Mouse (Mus musculus) liver, adult (tissue): ENCODE results near the gene Sox6.
"Not testable (repeated sequence)": the region's sequence is repeated elsewhere in the genome, so short reads cannot be mapped to it uniquely, and the experiment has no call there.

Experiments
- GATA4 ChIP-seq: IDR thresholded peaks from 2 replicates; pipeline ENCODE4 v1.6.1; 2014; ENCODE audit warnings: mild to moderate bottlenecking, low read length; ENCODE audit not compliant: insufficient replicate concordance

The Sox6 gene

DNA sequence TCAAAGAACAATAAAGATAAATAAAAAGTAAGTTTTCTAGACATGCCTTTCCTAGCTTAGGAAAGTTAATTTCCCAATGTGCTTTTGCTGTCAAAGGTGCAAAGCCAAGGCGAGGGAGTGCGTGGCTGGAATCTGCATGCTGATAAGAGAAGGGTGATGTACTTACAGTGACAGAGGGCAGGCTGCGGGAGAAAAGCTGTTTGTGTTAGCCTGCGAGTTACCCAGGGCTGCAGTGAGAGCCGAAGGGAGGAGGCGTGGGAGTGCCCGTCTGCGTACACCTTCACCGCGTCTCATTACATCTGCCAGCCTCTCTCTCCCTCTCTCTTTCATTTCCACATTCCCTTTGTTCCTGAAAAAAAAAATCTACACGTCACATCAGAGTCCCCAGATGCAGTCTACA lies at the start of gene Sox6:
Gene Sox6 (minus strand): TSS at position 286 of the 400 bp plus-strand sequence.
- no peak for TF ChIP-seq GATA4

DNA sequence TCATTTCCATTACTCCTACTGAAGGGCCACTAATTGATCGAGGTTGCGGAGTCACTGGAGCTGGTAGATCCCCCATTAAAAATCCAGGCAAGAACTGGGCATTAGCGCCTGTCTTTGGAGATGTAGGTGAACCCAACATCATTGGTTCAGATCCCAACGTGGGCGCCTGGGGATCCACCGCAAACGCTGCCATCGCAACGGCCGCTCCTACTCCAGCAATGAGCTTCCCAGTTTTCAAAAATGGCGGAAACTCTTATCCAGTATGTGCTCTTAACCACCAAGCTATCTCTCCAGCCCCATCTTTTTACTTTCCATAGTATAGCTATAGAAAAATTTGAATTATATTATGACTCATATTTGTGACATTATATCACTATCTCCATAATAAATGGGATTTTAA lies 45.8 kb upstream of the Sox6 start, which contains the start of gene Gm4353:
Gene Gm4353 (minus strand): TSS at position 270 of the 400 bp plus-strand sequence.
- TF ChIP-seq GATA4, result not testable (repeated sequence)

DNA sequence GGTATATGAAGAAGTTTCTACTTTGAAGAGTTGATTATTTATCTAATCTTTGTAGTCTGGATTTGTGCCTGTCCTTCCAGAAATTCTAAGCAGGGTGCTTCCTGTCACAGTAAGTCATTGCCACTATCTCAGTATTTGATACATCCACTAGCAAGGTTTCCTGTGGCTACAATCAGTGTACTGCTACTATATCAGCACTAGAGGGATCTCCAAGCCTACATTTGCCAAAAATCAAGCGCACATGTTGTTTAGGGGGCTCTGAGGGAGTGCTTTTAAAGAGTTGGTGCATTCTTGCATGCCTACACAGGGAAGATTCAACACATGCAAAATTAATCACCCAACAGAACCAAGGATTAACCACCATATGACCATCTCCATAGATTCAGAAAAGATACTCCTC lies 22.1 kb upstream of the Sox6 start:
- no peak for TF ChIP-seq GATA4

DNA sequence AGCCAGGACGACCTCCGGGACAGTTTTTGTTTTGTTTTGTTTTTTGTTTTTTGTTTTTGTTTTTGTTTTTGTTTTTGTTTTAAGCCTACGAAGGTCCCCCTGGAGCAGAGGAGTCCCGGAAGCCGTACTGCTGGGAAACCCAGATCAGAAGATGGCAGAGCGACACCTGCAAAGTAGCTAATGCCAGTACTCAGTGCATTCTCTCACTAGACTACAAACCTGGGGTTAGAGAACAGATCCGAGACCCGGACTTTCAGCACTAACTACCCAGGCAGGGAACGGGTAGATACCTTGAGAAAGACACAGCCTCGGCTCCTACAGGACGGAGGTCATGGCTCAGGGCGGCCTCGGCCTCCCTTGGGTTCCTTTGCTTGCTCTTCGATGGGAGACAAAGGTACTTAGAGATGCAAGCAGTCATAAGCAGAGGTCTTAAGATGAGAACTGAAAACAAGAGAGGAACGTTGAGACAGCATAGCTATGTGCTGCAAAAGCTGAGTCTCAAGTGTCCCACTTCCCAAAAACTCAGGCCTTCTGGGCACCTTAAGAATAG lies 1.9 kb upstream of the Sox6 start:
- no peak for TF ChIP-seq GATA4

DNA sequence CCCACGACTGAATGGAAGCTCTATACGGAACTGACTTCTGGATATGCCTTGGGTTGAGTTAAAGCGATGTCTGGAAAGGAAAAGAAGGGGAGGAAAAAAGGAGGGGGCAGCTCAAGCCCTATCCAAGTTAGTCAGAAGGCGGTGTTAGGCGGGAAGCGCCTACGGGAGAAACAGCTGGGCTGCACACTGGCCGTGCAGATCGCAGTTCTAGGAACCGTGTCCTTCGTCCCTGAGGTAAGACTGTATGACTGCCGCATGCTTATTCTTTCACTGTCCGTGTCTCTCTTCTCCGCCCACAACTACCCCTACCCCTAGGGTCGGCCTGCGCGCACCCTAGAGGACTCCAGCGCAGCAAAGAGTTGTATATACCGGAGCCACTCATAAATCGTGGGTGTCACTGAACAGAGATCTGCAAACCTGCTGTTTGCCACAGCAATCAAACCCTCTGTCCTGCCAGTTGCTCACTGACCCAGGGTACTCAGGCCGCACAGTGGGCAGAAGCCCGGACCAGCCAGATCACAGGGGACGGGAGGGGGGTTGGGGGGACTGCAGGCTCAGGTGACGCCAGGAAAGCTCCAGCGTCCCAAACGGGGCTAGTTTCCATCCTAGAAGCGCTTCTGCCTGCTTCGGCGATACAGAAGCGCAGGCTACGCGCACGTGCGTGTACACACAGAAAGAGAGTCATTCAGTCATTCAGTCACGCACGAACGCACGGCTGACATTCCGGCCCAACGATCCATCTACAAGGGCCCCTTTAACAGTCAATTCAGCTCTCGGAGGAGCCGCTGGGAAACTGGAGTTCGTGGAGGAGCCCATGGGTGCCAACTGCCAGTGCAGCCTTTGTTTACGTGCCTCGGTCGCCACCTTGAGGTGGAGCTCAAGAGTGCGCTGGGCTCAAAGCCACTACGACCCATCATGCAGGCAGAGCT lies 1.2 kb upstream of the Sox6 start:
- no peak for TF ChIP-seq GATA4

DNA sequence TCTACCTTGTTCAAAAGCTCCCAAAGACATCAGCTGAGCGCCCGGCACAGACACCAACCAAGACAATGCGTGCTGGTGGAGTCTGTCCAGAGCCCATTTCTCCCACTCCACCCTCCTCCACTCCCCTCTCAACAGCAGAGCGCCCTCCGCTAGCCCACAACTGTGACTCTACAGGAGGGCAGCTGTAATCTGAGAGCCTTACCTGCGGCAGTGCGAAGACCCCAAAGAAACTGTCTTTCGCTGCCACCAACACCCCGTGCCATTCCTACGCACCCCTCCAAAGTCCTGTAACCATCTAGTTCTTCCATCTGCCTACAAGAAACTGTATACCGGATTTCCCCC lies 571 bp upstream of the Sox6 start, which contains the start of gene 1110004F10Rik:
Gene 1110004F10Rik (plus strand): TSS at position 202 of the 342 bp plus-strand sequence.
- TF ChIP-seq GATA4, result no peak

DNA sequence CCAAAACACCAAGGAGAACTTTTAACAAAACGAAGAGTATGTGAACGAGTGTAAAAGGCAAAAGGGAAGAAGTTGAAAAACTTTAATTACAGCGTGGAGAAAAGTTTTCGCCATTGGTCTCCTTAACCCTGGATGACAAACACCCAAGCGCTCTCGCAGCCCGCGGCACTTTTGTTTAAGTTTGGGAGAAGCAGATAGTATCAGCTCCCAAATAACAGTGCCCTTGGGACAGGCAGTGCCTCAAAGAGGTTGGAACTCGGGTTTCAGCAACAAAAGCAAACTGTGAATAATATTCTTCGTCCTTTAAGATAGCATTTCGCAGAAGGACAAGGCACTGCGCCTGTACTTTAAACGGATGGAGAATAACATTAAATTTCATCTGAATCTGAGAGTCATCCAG lies 572 bp downstream of the Sox6 start:
- no peak for TF ChIP-seq GATA4

DNA sequence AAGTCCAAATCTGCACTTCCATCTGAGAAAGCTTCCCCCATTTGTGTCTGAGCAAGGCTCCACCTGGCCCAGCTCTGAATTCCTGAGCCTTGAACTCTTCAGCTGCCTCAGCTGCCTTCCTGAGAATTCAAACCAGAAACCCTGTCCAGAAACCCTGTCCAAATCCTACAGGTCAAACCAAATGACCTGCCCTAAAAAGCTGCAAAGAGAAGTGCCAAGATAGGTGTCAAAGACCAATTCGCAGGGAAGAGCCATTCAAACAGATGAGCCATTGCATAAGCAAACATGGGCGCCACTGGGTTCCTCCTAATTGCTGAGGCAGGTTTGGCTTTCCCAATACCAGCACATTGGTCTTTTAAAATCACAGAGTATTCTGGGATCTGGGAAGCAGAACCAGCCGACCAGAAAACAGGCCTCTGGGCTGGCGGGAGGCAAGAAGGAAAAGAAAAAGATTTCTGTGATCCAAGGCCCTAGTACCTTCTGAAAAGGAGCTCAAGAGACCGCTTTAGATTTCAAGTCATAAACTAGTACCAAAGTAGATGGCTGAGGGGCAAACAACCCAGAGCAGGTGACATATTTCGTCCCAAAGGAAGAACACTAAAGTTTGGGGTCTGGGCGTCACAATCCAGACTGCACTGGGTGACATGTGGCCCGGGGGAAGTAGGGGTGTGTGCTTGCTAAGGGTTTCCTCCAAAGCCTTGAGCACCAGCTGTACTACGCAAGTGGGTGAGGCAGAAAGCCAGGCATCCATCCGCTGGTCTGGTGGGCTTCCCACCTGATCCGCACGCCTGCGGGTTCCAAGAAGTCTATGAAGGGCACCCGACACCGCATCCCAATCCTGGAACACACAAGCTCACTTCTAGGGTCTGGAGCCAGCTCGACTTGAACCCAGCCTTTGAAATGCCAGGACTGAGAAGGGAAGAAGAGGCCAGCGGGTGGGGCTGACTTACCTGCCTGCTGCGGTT lies 1.7 kb downstream of the Sox6 start:
- no peak for TF ChIP-seq GATA4

DNA sequence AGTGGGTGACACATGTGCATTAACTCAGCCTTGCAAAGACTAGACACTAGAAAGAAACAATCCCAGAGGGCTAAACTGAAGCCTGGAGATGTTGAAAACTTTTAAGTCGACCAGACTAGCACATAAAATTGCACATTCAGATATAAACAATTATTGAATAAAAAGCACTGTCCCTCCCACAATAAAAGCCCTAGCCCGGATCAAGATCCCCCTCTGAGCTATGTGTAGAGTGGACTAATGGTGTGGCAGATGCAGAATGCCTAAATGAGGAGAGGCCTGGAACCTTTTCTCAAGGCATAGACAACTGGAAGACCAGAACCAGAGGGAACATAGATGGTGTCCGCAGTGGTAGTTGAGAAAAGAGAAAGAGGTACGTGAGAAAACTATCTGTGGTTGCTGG lies 3.1 kb downstream of the Sox6 start:
- TF ChIP-seq GATA4, result no peak

DNA sequence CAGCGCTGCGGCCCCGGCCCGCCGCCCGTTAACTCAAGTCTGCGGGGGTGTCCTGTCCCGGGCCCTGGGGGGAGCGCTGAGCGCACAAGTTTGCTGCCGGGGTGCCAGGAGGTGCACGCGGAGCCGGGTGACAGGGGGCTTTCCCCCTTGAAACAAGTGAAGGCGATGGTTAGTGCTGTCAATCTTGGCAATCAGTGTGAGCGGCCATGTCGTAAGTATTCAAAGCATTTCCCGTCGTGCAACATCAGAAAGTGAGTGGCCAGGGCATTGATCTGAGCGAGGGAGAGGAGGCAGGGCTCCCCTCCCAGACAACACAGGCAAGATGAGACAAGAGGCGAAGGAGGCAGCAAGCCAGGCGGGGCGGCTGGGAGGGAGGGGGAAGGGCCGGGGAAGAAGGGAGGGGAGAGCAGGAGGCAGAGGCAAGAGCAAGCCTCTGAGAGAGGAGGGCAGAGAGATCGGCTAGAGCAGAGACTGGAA lies 4.3 kb downstream of the Sox6 start:
- TF ChIP-seq GATA4, result no peak

DNA sequence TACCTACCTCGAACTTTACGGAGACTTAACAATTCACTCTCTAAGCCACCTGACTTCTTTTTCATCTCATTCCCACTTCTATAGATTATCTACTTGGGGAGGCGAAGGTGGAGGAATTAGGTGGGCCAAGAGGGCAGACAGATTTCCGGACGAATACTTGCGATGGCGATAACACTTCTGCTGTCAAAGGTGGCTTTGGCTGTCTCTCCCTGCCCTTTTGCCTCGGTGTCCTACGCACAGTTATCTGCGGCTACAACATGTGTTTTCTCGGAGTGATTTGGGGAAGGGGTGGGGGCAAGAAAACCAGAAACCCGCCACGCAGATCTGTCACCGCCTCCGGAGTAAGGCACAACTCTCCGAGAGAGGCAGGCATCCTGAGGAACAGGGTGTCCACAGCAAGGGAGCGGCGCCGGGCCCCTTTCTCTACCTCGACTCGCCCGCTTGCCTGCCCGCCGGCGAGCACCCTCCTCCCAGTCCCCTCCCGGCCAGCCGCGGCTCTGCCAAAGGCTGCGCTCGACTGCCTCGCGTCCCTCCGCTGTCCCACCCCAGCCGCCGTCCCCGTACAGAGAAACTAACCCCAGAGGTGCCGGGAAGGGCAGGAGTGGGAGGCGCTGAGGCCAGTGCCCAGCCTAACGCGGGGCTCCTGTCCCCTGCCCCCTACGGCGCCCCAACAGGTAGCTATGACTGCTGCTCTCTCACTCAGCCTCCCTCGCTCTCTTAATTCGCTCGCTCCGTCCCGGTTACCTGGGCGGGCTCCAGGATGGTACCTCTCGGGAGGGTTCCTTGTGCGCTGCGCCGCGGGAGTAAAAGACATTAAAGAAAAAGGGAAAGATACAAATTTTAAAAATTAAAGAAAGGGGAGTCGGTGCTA lies 5.0 kb downstream of the Sox6 start:
- TF ChIP-seq GATA4, result no peak

DNA sequence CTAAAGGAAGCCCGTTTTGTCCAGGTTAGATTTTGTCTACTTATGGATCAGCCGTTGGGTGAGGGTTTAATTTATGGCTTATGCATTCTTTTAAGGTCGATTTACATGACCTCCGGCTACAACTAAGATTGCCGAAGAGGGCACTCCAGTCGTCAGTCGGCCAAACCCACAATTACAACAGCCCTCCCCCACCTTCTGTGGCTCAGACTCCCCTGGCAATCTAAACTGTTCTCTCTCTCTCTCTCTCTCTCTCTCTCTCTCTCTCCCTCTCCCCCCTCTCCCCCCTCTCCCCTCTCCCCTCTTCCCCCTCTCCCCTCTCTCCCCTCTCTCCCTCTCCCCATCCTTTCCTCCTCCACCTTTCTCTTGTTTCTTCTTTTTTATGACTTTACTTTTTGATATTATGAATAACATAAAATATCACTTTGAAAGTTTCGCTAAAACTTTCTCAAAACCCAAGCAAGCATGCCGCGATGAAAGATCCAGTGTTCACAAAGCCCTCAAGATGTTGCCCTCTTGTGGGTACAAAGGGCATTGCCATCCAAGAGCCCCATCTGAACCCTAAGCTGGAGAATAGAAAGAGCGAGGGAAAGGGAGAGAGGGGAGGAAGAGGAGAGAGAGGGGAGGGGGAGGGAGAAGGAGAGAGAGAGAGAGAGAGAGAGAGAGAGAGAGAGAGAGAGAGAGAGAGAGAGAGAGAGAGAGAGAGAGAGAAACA lies 5.8 kb downstream of the Sox6 start:
- TF ChIP-seq GATA4, result no peak

DNA sequence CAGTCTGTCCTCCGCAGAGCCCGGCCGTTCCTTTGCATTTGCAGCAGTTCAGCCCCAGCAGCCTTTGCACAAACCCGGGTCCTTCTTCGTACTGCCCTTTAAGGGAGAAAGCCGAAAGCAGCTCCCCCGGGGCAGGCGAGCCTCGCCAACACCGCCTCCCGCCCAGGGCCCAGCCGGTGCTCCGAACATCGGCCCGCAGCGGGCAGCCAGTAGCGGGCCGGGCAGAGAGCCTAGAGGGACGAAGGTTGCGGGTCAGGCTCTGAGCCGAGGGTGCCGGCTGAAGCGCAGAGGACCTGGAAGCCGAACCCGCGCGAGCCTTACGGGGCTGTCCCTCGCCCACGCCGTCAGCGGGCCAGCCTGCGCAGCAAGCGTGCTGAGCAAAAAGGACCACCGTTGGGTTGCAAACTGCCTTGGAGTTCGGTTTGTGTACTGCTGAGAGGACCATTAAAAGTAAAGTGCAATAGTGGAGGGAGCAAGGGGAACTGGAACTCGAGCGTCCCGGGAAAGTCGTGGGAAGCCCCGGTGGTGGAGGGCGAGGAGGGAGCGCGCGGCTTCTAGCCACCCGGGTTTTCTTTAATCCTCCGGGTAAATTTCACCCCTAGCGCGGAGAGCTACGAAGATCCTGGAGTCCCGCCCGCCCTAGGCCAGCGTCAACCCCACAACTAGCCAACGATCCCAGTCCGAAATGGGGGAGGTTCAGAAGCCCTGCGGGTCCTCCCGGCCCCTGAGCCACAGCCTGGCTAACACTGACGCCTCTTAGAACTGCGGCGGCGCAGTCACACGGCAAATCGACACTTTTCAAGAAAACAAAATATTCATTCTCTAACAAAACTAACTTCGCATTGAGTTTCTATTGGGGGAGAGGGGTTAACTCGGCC lies 6.6 kb downstream of the Sox6 start:
- TF ChIP-seq GATA4, result no peak
